Mouse (Mus musculus) forebrain, embryonic 11.5 days (tissue): ENCODE measurements at regions not wholly inside any gene's neighbourhood (a gene's known extent, or its start where the extent isn't known, plus 50 kb on each side); places are given as distances from the start of the nearest gene placed in this dataset.

Experiments used
- ATAC-seq: fragments of 200-750 bp; cut with Nextera tagmentation; replicated peaks from 2 replicates; pipeline ENCODE4 v1.8.0; 2017; ENCODE audit warnings: moderate TSS enrichment; ENCODE audit not compliant: low FRiP score
- DNase-seq: peaks from one replicate; pipeline ENCODE4 v3.0.0-alpha.2; 2017; ENCODE audit warnings: low spot score
- H3K27ac ChIP-seq: fragments of 300-500 bp; sonication (generic); 2 replicates; pipeline ENCODE4 v1.5.1; 2014; ENCODE audit warnings: low read depth, low read length
- H3K27me3 ChIP-seq: fragments of 300-500 bp; sonication (generic); 2 replicates; pipeline ENCODE4 v1.6.1; 2014; ENCODE audit warnings: mild to moderate bottlenecking, low read length, mixed read lengths; ENCODE audit not compliant: control insufficient read depth, insufficient read depth
- H3K36me3 ChIP-seq: fragments of 300-500 bp; sonication (generic); 2 replicates; pipeline ENCODE4 v1.6.1; 2014; ENCODE audit warnings: mild to moderate bottlenecking, low read length, moderate library complexity, mixed read lengths; ENCODE audit not compliant: control insufficient read depth, insufficient read depth
- H3K4me1 ChIP-seq: fragments of 300-500 bp; sonication (generic); replicated peaks from 2 replicates; pipeline ENCODE4 v1.6.1; 2014; ENCODE audit warnings: low read length, mixed read lengths; ENCODE audit not compliant: control insufficient read depth, insufficient read depth
- H3K4me2 ChIP-seq: fragments of 300-500 bp; sonication (generic); 2 replicates; pipeline ENCODE4 v1.6.1; 2014; ENCODE audit warnings: low read depth, mild to moderate bottlenecking, low read length, moderate library complexity, mixed read lengths; ENCODE audit not compliant: severe bottlenecking
- H3K4me3 ChIP-seq: fragments of 300-500 bp; sonication (generic); 2 replicates; pipeline ENCODE4 v1.5.1; 2014; ENCODE audit warnings: low read depth, low read length
- H3K9ac ChIP-seq: fragments of 300-500 bp; sonication (generic); 2 replicates; pipeline ENCODE4 v1.6.1; 2014; ENCODE audit warnings: low read length
- H3K9me3 ChIP-seq: fragments of 300-500 bp; sonication (generic); 2 replicates; pipeline ENCODE4 v1.6.1; 2016; ENCODE audit warnings: low read length, mixed read lengths; ENCODE audit not compliant: control insufficient read depth
- WGBS: fragments of 180-500 bp; shearing (Covaris S2); extraction: QIAGEN DNeasy Blood & Tissue Kit; methylation state at CpG from one replicate; pipeline ENCODE4 v1.1.7; 2014; 5-methylcytosine and 5-hydroxymethylcytosine counted together

- ATAC-seq (0 out of 2 replicates have a peak, but pooled peaks have one; percentile 12), DNase-seq (peak; percentile 58)
- Histone ChIP-seq H3K4me1 (0 out of 2 replicates have a peak, but pooled peaks cover 3% of the 10 kb centered on the region), H3K27me3 (no peaks in the 10 kb centered on the region), H3K27ac (no peak overlapping the region), H3K9ac (no peak overlapping the region), H3K36me3 (no peaks in the 10 kb centered on the region), H3K4me3 (no peak overlapping the region), H3K4me2 (no peak overlapping the region), H3K9me3 (no peaks in the 10 kb centered on the region)
- WGBS, result 68% methylated on average over 10 of the region's 10 CpGs
These were observed 53.4 kb downstream of the Rpl37a start for GRCm38 (mm10) chr1:72764522-72764921.

- 0 out of 2 replicates have a peak, but pooled peaks cover 3% of the 10 kb centered on the region for H3K4me1 ChIP-seq
- no peaks in the 10 kb centered on the region for H3K27me3 ChIP-seq
- WGBS, result 74% methylated on average over 20 of the region's 20 CpGs
- DNase-seq (no peak), ATAC-seq (no peak)
- H3K36me3 ChIP-seq, result no peaks in the 10 kb centered on the region
- H3K9ac ChIP-seq, result no peak overlapping the region
- no peak overlapping the region for H3K4me3 ChIP-seq
- H3K27ac ChIP-seq, result no peak overlapping the region
- no peak overlapping the region for H3K4me2 ChIP-seq
- no peaks in the 10 kb centered on the region for H3K9me3 ChIP-seq
These were observed 54.1 kb downstream of the Rpl37a start for GRCm38 (mm10) chr1:72765046-72765810.

GRCm38 (mm10) chr1:72769428-72769827 lies 54.9 kb upstream of the Igfbp2 start:
- no peak overlapping the region for H3K4me3 ChIP-seq
- WGBS, result 92% methylated on average over 7 of the region's 7 CpGs
- H3K9me3 ChIP-seq, result no peaks in the 10 kb centered on the region
- H3K4me1 ChIP-seq, result 0 out of 2 replicates have a peak, but pooled peaks cover 2% of the 10 kb centered on the region
- ATAC-seq (no peak), DNase-seq (no peak)
- no peaks in the 10 kb centered on the region for H3K27me3 ChIP-seq
- no peak overlapping the region for H3K9ac ChIP-seq
- no peak overlapping the region for H3K4me2 ChIP-seq
- H3K36me3 ChIP-seq, result no peaks in the 10 kb centered on the region
- H3K27ac ChIP-seq, result no peak overlapping the region

GRCm38 (mm10) chr1:72772708-72773107 lies 51.6 kb upstream of the Igfbp2 start:
- no peaks in the 10 kb centered on the region for H3K36me3 ChIP-seq
- WGBS, result 84% methylated on average over 5 of the region's 5 CpGs
- DNase-seq (no peak), ATAC-seq (no peak)
- no peak overlapping the region for H3K4me2 ChIP-seq
- H3K4me1 ChIP-seq, result no peaks in the 10 kb centered on the region
- H3K9ac ChIP-seq, result no peak overlapping the region
- H3K9me3 ChIP-seq, result no peaks in the 10 kb centered on the region
- no peak overlapping the region for H3K4me3 ChIP-seq
- no peaks in the 10 kb centered on the region for H3K27me3 ChIP-seq
- no peak overlapping the region for H3K27ac ChIP-seq

- H3K9me3 ChIP-seq, result no peaks in the 10 kb centered on the region
- no peaks in the 10 kb centered on the region for H3K36me3 ChIP-seq
- no peaks in the 10 kb centered on the region for H3K27me3 ChIP-seq
- H3K4me2 ChIP-seq, result no peak overlapping the region
- no peak overlapping the region for H3K27ac ChIP-seq
- H3K4me1 ChIP-seq, result no peaks in the 10 kb centered on the region
- WGBS, result 83% methylated on average over 3 of the region's 3 CpGs
- ATAC-seq, result no peak
- H3K9ac ChIP-seq, result no peak overlapping the region
- no peak for DNase-seq
- no peak overlapping the region for H3K4me3 ChIP-seq
These were observed 51.1 kb upstream of the Igfbp2 start for GRCm38 (mm10) chr1:72773234-72773633.
